Mouse (Mus musculus) CH12.LX (cell line): ENCODE data around the gene Pip5k1c.

ENCODE experiments used
- CTCF ChIP-seq, 2 experiments: IDR thresholded peaks in 1 of 2; conservative IDR thresholded peaks in 1 of 2; 2 replicates each; pipeline ENCODE4 v1.5.1; 2011 to 2012; ENCODE audit warnings: low read depth in 2 of 2, low read length in 2 of 2, improper control_type of control experiment in 1 of 2, inconsistent platforms in 1 of 2, mild to moderate bottlenecking in 1 of 2, moderate library complexity in 1 of 2
- KAT2A ChIP-seq: IDR thresholded peaks from 2 replicates; pipeline ENCODE4 v1.6.1; 2012; ENCODE audit warnings: low read length, improper control_type of control experiment, inconsistent platforms; ENCODE audit not compliant: insufficient replicate concordance
- NELFE ChIP-seq: IDR thresholded peaks from 2 replicates; pipeline ENCODE4 v1.6.1; 2011; ENCODE audit warnings: low read depth, low read length, improper control_type of control experiment
- POLR2A ChIP-seq: IDR thresholded peaks from 2 replicates; pipeline ENCODE4 v1.6.1; 2011; ENCODE audit warnings: low read depth, mild to moderate bottlenecking, improper control_type of control experiment, low read length
- RAD21 ChIP-seq: IDR thresholded peaks from 2 replicates; pipeline ENCODE4 v1.6.1; 2011; ENCODE audit warnings: low read depth, mild to moderate bottlenecking, low read length, improper control_type of control experiment, moderate library complexity
- TBP ChIP-seq: conservative IDR thresholded peaks from 2 replicates; pipeline ENCODE4 v1.6.1; 2011; ENCODE audit warnings: low read depth, low read length, improper control_type of control experiment
- UBTF ChIP-seq: IDR thresholded peaks from 2 replicates; pipeline ENCODE4 v1.6.1; 2012; ENCODE audit warnings: low read depth, mild to moderate bottlenecking, inconsistent platforms, low read length, improper control_type of control experiment, moderate library complexity
- USF1 ChIP-seq: IDR thresholded peaks from 2 replicates; pipeline ENCODE4 v1.6.1; 2014; ENCODE audit warnings: low read depth, mild to moderate bottlenecking, inconsistent platforms, low read length, improper control_type of control experiment
- ZMIZ1 ChIP-seq: IDR thresholded peaks from 2 replicates; pipeline ENCODE4 v1.6.1; 2012; ENCODE audit warnings: low read depth, mild to moderate bottlenecking, inconsistent platforms, low read length, improper control_type of control experiment

GRCm38 (mm10) chr10:81358841-81359240 lies 66.1 kb downstream of the Pip5k1c start:
- TF ChIP-seq CTCF (conservative IDR thresholded peaks at IDR 0.05 in 1 of 2, IDR thresholded peaks at IDR 0.05 in 1 of 2; ENCODE audit: low read depth in 2 of 2, low read length in 2 of 2) (no peak), ZMIZ1 (no peak), RAD21 (no peak), USF1 (no peak), UBTF (no peak), NELFE (no peak), KAT2A (no peak), POLR2A (no peak), TBP (no peak)
